Mouse (Mus musculus) MEL (cell line): ENCODE data around the gene Usf3. TPM values are rescaled to one million over a fixed set of nuclear protein-coding genes. Genes with fewer than 3 reads are reported as not detected.

Experiments used
- DNase-seq: peaks from one replicate; pipeline ENCODE4 v3.0.0; 2011; ENCODE audit warnings: low read depth, low spot score
- H3K27ac ChIP-seq: 2 replicates; pipeline ENCODE4 v1.5.1; 2012; ENCODE audit warnings: low read depth, mild to moderate bottlenecking, control low read depth, low read length, moderate library complexity; ENCODE audit not compliant: control insufficient read depth
- H3K27me3 ChIP-seq, 2 experiments: fragments of 150-350 bp in 1 of 2; sonication (generic) in 1 of 2; 2 replicates each; pipeline ENCODE4 v1.6.1; 2012; ENCODE audit warnings: low read length in 2 of 2, mild to moderate bottlenecking in 2 of 2, improper control_type of control experiment in 1 of 2, moderate library complexity in 1 of 2; ENCODE audit not compliant: insufficient read depth in 2 of 2, control insufficient read depth in 1 of 2
- H3K36me3 ChIP-seq, 2 experiments: 2 replicates each; pipeline ENCODE4 v1.6.1; 2012 to 2014; ENCODE audit warnings: low read length in 2 of 2, improper control_type of control experiment in 1 of 2, inconsistent platforms in 1 of 2, mild to moderate bottlenecking in 1 of 2; ENCODE audit not compliant: insufficient read depth in 2 of 2, control insufficient read depth in 1 of 2
- H3K4me1 ChIP-seq, 2 experiments: fragments of 150-350 bp in 1 of 2; sonication (generic) in 1 of 2; 2 replicates each; pipeline ENCODE4 v1.6.1; 2012; ENCODE audit warnings: low read length in 2 of 2, improper control_type of control experiment in 1 of 2, mild to moderate bottlenecking in 1 of 2; ENCODE audit not compliant: insufficient read depth in 2 of 2, control insufficient read depth in 1 of 2
- H3K4me3 ChIP-seq, 2 experiments: fragments of 150-350 bp in 1 of 2; sonication (generic) in 1 of 2; 2 replicates each; pipeline ENCODE4 v1.5.1; 2012; ENCODE audit warnings: low read depth in 2 of 2, low read length in 2 of 2, mild to moderate bottlenecking in 2 of 2, moderate library complexity in 2 of 2, control low read depth in 1 of 2, improper control_type of control experiment in 1 of 2; ENCODE audit not compliant: control insufficient read depth in 1 of 2, insufficient read depth in 1 of 2
- H3K79me2 ChIP-seq: 2 replicates; pipeline ENCODE4 v1.6.1; 2012; ENCODE audit warnings: mild to moderate bottlenecking, low read length, moderate library complexity; ENCODE audit not compliant: control insufficient read depth, poor library complexity, insufficient read depth
- H3K9ac ChIP-seq: 2 replicates; pipeline ENCODE4 v1.6.1; 2012; ENCODE audit warnings: low read depth, mild to moderate bottlenecking, control low read depth, low read length, moderate library complexity; ENCODE audit not compliant: control insufficient read depth, poor library complexity, severe bottlenecking
- H3K9me3 ChIP-seq: fragments of 150-350 bp; sonication (generic); replicated peaks from 2 replicates; pipeline ENCODE4 v1.6.1; 2012; ENCODE audit warnings: mild to moderate bottlenecking, low read length, improper control_type of control experiment, moderate library complexity; ENCODE audit not compliant: insufficient read depth
- E2F4 ChIP-seq: IDR thresholded peaks from 2 replicates; pipeline ENCODE4 v1.6.1; 2011; ENCODE audit warnings: low read depth, low read length, improper control_type of control experiment, borderline replicate concordance
- ELF1 ChIP-seq: IDR thresholded peaks from 2 replicates; pipeline ENCODE4 v1.6.1; 2014; ENCODE audit warnings: low read depth, mild to moderate bottlenecking, inconsistent platforms, low read length, improper control_type of control experiment, moderate library complexity
- EP300 ChIP-seq, 2 experiments: IDR thresholded peaks; 2 replicates each; pipeline ENCODE4 v1.6.1; 2011; ENCODE audit warnings: improper control_type of control experiment in 2 of 2, low read length in 2 of 2, low read depth in 1 of 2, mild to moderate bottlenecking in 1 of 2
- ETS1 ChIP-seq: IDR thresholded peaks from 2 replicates; pipeline ENCODE4 v1.6.1; 2012; ENCODE audit warnings: low read depth, mild to moderate bottlenecking, inconsistent platforms, low read length, improper control_type of control experiment, moderate library complexity
- GATA1 ChIP-seq: IDR thresholded peaks from 2 replicates; pipeline ENCODE4 v1.6.1; 2011; ENCODE audit warnings: low read depth, low read length, improper control_type of control experiment
- KAT2A ChIP-seq: conservative IDR thresholded peaks from 2 replicates; pipeline ENCODE4 v1.6.1; 2012; ENCODE audit warnings: low read depth, low read length, improper control_type of control experiment, inconsistent platforms
- MAX ChIP-seq: IDR thresholded peaks from 2 replicates; pipeline ENCODE4 v1.6.1; 2011; ENCODE audit warnings: low read length, improper control_type of control experiment
- MAZ ChIP-seq: IDR thresholded peaks from 2 replicates; pipeline ENCODE4 v1.6.1; 2012; ENCODE audit warnings: low read depth, mild to moderate bottlenecking, inconsistent platforms, low read length, improper control_type of control experiment
- MEF2A ChIP-seq: IDR thresholded peaks from 2 replicates; pipeline ENCODE4 v1.6.1; 2014; ENCODE audit warnings: low read depth, mild to moderate bottlenecking, inconsistent platforms, low read length, improper control_type of control experiment; ENCODE audit not compliant: poor library complexity, insufficient replicate concordance, severe bottlenecking; ENCODE audit errors: extremely low read depth
- MXI1 ChIP-seq: IDR thresholded peaks from 2 replicates; pipeline ENCODE4 v1.6.1; 2011; ENCODE audit warnings: mild to moderate bottlenecking, low read depth, low read length, improper control_type of control experiment
- MYB ChIP-seq: IDR thresholded peaks from 2 replicates; pipeline ENCODE4 v1.6.1; 2011; ENCODE audit warnings: mild to moderate bottlenecking, low read depth, low read length, improper control_type of control experiment
- NELFE ChIP-seq: IDR thresholded peaks from 2 replicates; pipeline ENCODE4 v1.6.1; 2011; ENCODE audit warnings: low read depth, low read length, improper control_type of control experiment
- NRF1 ChIP-seq: IDR thresholded peaks from 2 replicates; pipeline ENCODE4 v1.6.1; 2014; ENCODE audit warnings: low read depth, mild to moderate bottlenecking, inconsistent platforms, low read length, improper control_type of control experiment, moderate library complexity; ENCODE audit not compliant: poor library complexity, insufficient read depth, severe bottlenecking
- POLR2AphosphoS2 ChIP-seq: IDR thresholded peaks from 2 replicates; pipeline ENCODE4 v1.6.1; 2011; ENCODE audit warnings: low read length, improper control_type of control experiment
- RAD21 ChIP-seq: IDR thresholded peaks from 2 replicates; pipeline ENCODE4 v1.6.1; 2011; ENCODE audit warnings: mild to moderate bottlenecking, low read depth, low read length, improper control_type of control experiment
- RCOR1 ChIP-seq: IDR thresholded peaks from 2 replicates; pipeline ENCODE4 v1.6.1; 2012; ENCODE audit warnings: low read depth, mild to moderate bottlenecking, inconsistent platforms, low read length, improper control_type of control experiment
- SIN3A ChIP-seq: IDR thresholded peaks from 2 replicates; pipeline ENCODE4 v1.6.1; 2012; ENCODE audit warnings: low read length, improper control_type of control experiment, inconsistent platforms
- SMC3 ChIP-seq: IDR thresholded peaks from 2 replicates; pipeline ENCODE4 v1.6.1; 2011; ENCODE audit warnings: low read depth, low read length, improper control_type of control experiment
- TAL1 ChIP-seq: IDR thresholded peaks from 2 replicates; pipeline ENCODE4 v1.6.1; 2012; ENCODE audit warnings: mild to moderate bottlenecking, inconsistent platforms, low read length, moderate library complexity, mixed read lengths
- USF2 ChIP-seq, 2 experiments: IDR thresholded peaks; 2 replicates each; pipeline ENCODE4 v1.6.1; 2011 to 2012; ENCODE audit warnings: improper control_type of control experiment in 2 of 2, low read length in 2 of 2, borderline replicate concordance in 1 of 2, inconsistent platforms in 1 of 2, low read depth in 1 of 2, mild to moderate bottlenecking in 1 of 2; ENCODE audit not compliant: insufficient read depth in 1 of 2
- ZKSCAN1 ChIP-seq: IDR thresholded peaks from 2 replicates; pipeline ENCODE4 v1.6.1; 2012; ENCODE audit warnings: low read depth, mild to moderate bottlenecking, inconsistent platforms, low read length, improper control_type of control experiment, moderate library complexity
- ZMIZ1 ChIP-seq: IDR thresholded peaks from 2 replicates; pipeline ENCODE4 v1.6.1; 2012; ENCODE audit warnings: low read depth, mild to moderate bottlenecking, inconsistent platforms, low read length, improper control_type of control experiment, moderate library complexity
- ZNF384 ChIP-seq: IDR thresholded peaks from 2 replicates; pipeline ENCODE4 v1.6.1; 2012; ENCODE audit warnings: low read depth, mild to moderate bottlenecking, inconsistent platforms, low read length, improper control_type of control experiment
- polyA plus RNA-seq, 2 experiments: library from polyadenylated mRNA; stranded (reverse) in 1 of 2; unstranded in 1 of 2; fragments of >175 nt in 1 of 2; fragments of >200 nt in 1 of 2; gene quantifications; 2 replicates each; pipeline versions ENCODE4 v1.2.1 to v1.2.4; 2012; ENCODE audit warnings: low replicate concordance in 2 of 2, low read depth in 1 of 2; ENCODE audit not compliant: insufficient read length in 2 of 2, insufficient read depth in 1 of 2, missing spikeins in 1 of 2
- total RNA-seq: library from RNA; depleted of rRNA; stranded (reverse); fragments of 300-350 nt; gene quantifications from 2 replicates; pipeline ENCODE4 v1.2.3, GENCODE M21; 2012

Gene Usf3
- total and polyA plus RNA-seq, 3 experiments = 3.4 to 89.6 (median 11.0) TPM

DNA sequence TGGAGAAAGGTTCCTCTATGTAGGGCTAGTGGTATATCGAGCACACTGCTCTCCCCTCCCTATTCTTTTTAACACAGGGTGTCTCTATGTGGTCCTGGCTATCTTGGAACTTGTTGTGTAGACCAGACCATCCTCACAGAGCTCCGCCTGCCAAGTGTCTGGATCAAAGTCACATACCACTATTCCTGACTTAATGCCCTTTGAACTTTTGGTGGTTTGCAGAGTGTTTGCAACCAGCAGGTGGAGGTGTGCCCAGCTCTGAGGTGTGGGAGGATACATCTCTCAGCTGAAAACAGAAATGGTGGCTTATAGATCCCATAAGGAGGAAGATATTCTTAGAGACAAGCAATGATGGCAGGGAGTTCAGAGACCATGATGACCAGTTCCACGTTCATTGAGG is 84.4 kb downstream of the Usf3 start:
- Histone ChIP-seq H3K27ac (no peak overlapping the region), H3K4me1 (no peaks in the 10 kb centered on the region), H3K36me3 (no peaks in the 10 kb centered on the region), H3K27me3 (peaks cover 5 to 9% of the 10 kb centered on the region in 2 experiments), H3K79me2 (no peaks in the 10 kb centered on the region), H3K9ac (no peak overlapping the region), H3K4me3 (no peak overlapping the region)
- no peak for TF ChIP-seq MXI1
- TF ChIP-seq MEF2A = no peak
- no peak for TF ChIP-seq GATA1
- TF ChIP-seq POLR2AphosphoS2 = no peak
- no peak for TF ChIP-seq USF2 (IDR thresholded peaks at IDR 0.05; ENCODE audit: borderline replicate concordance in 1 of 2, insufficient read depth in 1 of 2, low read depth in 1 of 2, low read length in 2 of 2)
- TF ChIP-seq ZNF384 = no peak
- TF ChIP-seq NRF1 = no peak
- no peak for TF ChIP-seq ZMIZ1
- TF ChIP-seq ZKSCAN1 = no peak
- TF ChIP-seq TAL1 = no peak
- TF ChIP-seq E2F4 = no peak
- no peak for TF ChIP-seq SMC3
- TF ChIP-seq SIN3A = no peak
- no peak for TF ChIP-seq MAX
- TF ChIP-seq RCOR1 = no peak
- no peak for TF ChIP-seq ETS1
- no peak for TF ChIP-seq ELF1
- TF ChIP-seq KAT2A = no peak
- no peak for TF ChIP-seq RAD21
- TF ChIP-seq, all 39 proteins: peak for 0
- no peak for DNase-seq
- no peaks in the 10 kb centered on the region for H3K9me3 ChIP-seq

GRCm38 (mm10) chr16:44264916-44265315 is 91.9 kb downstream of the Usf3 start:
- Histone ChIP-seq H3K9me3 (no peaks in the 10 kb centered on the region), H3K27ac (no peak overlapping the region), H3K36me3 (no peaks in the 10 kb centered on the region), H3K4me3 (no peak overlapping the region), H3K27me3 (peaks cover 6 to 16% of the 10 kb centered on the region in 2 experiments; a peak in 3 of 4 replicates), H3K4me1 (no peaks in the 10 kb centered on the region), H3K9ac (no peak overlapping the region), H3K79me2 (no peaks in the 10 kb centered on the region)
- TF ChIP-seq NELFE = no peak
- TF ChIP-seq MAZ = no peak
- TF ChIP-seq MYB = no peak
- no peak for TF ChIP-seq RCOR1
- no peak for TF ChIP-seq MAX
- no peak for TF ChIP-seq MXI1
- no peak for TF ChIP-seq EP300 (IDR thresholded peaks at IDR 0.05; ENCODE audit: low read depth in 1 of 2, low read length in 2 of 2)
- no peak for DNase-seq
